Mouse (Mus musculus) heart, embryonic 16.5 days (tissue): ENCODE results near the gene Cfap221. TPM values are rescaled to one million over a fixed set of nuclear protein-coding genes. Genes with fewer than 3 reads are reported as not detected.

Experiments
- ATAC-seq: fragments of 200-750 bp; cut with Nextera tagmentation; replicated peaks from 2 replicates; pipeline ENCODE4 v1.8.0; 2017; ENCODE audit warnings: moderate number of reproducible peaks; ENCODE audit not compliant: insufficient read depth, low FRiP score; ENCODE audit errors: extremely low read depth
- H3K27ac ChIP-seq: fragments of 300-500 bp; sonication (generic); 2 replicates; pipeline ENCODE4 v1.5.1; 2014; ENCODE audit warnings: mild to moderate bottlenecking, low read length, control low read depth, moderate library complexity
- H3K27me3 ChIP-seq: fragments of 300-500 bp; sonication (generic); 2 replicates; pipeline ENCODE4 v1.6.1; 2014; ENCODE audit warnings: low read length, mixed read lengths; ENCODE audit not compliant: control insufficient read depth, insufficient read depth
- H3K36me3 ChIP-seq: fragments of 300-500 bp; sonication (generic); 2 replicates; pipeline ENCODE4 v1.6.1; 2014; ENCODE audit not compliant: control insufficient read depth, insufficient read depth
- H3K4me1 ChIP-seq: fragments of 300-500 bp; sonication (generic); 2 replicates; pipeline ENCODE4 v1.6.1; 2014; ENCODE audit warnings: low read length, mixed read lengths; ENCODE audit not compliant: control insufficient read depth, insufficient read depth
- H3K4me2 ChIP-seq: fragments of 300-500 bp; sonication (generic); 2 replicates; pipeline ENCODE4 v1.6.1; 2014; ENCODE audit warnings: low read depth, mild to moderate bottlenecking, control low read depth, low read length
- H3K4me3 ChIP-seq: fragments of 300-500 bp; sonication (generic); 2 replicates; pipeline ENCODE4 v1.5.1; 2014; ENCODE audit warnings: mild to moderate bottlenecking, control low read depth, low read length
- H3K9ac ChIP-seq: fragments of 300-500 bp; sonication (generic); 2 replicates; pipeline ENCODE4 v1.6.1; 2014; ENCODE audit warnings: low read length, control low read depth
- H3K9me3 ChIP-seq: fragments of 300-500 bp; sonication (generic); replicated peaks from 2 replicates; pipeline ENCODE4 v1.6.1; 2016; ENCODE audit warnings: low read length; ENCODE audit not compliant: control insufficient read depth
- WGBS: fragments of 180-500 bp; shearing (Covaris S2); extraction: QIAGEN DNeasy Blood & Tissue Kit; methylation state at CpG from one replicate; pipeline ENCODE4 v1.1.7; 2014; 5-methylcytosine and 5-hydroxymethylcytosine counted together
- polyA plus RNA-seq: library from polyadenylated mRNA; unstranded; fragments of >200 nt; fragmentation: Nextera tagmentation; extraction: Ambion mirVana; gene quantifications from 2 replicates; pipeline ENCODE4 v1.2.1, GENCODE M21; 2015

Gene Cfap221
- polyA plus RNA-seq, 1 experiment from 2014 or later = 0.16 TPM

GRCm38 (mm10) chr1:120016240-120016639 lies 19.2 kb upstream of the Cfap221 start:
- WGBS = 77% methylated on average over 2 of the region's 2 CpGs

GRCm38 (mm10) chr1:120013111-120013510 lies 16.1 kb upstream of the Cfap221 start:
- Histone ChIP-seq H3K9ac (no peak overlapping the region), H3K4me1 (peaks cover 12% of the 10 kb centered on the region), H3K27me3 (peaks cover 4% of the 10 kb centered on the region), H3K27ac (no peak overlapping the region), H3K4me2 (no peak overlapping the region), H3K4me3 (no peak overlapping the region), H3K36me3 (no peaks in the 10 kb centered on the region), H3K9me3 (no peaks in the 10 kb centered on the region)
- no peak for ATAC-seq

More at GRCm38 (mm10) chr1:120016240-120016639, 19.2 kb upstream of the Cfap221 start:
- no peaks in the 10 kb centered on the region for H3K4me1 ChIP-seq
- H3K36me3 ChIP-seq = no peaks in the 10 kb centered on the region
- H3K9me3 ChIP-seq = no peaks in the 10 kb centered on the region
- no peak for ATAC-seq
- H3K27ac ChIP-seq = no peak overlapping the region
- no peak overlapping the region for H3K9ac ChIP-seq
- H3K4me2 ChIP-seq = no peak overlapping the region
- no peaks in the 10 kb centered on the region for H3K27me3 ChIP-seq
- no peak overlapping the region for H3K4me3 ChIP-seq

- no peaks in the 10 kb centered on the region for H3K36me3 ChIP-seq
- no peak for ATAC-seq
- no peak overlapping the region for H3K27ac ChIP-seq
- H3K9me3 ChIP-seq = no peaks in the 10 kb centered on the region
- no peak overlapping the region for H3K4me3 ChIP-seq
- H3K4me2 ChIP-seq = no peak overlapping the region
- H3K9ac ChIP-seq = no peak overlapping the region
- H3K27me3 ChIP-seq = peaks cover 9% of the 10 kb centered on the region
- WGBS = 84% methylated on average over 12 of the region's 12 CpGs
- H3K4me1 ChIP-seq = peaks cover 15% of the 10 kb centered on the region
Measured at GRCm38 (mm10) chr1:120012638-120013037, 15.6 kb upstream of the Cfap221 start.

- no peaks in the 10 kb centered on the region for H3K36me3 ChIP-seq
- no peak for ATAC-seq
- peak overlapping the region; percentile 53 for H3K4me3 ChIP-seq
- no peak overlapping the region for H3K9ac ChIP-seq
- peak overlapping the region; percentile 81 for H3K4me2 ChIP-seq
- H3K27me3 ChIP-seq = peaks cover 13% of the 10 kb centered on the region
- no peak overlapping the region for H3K27ac ChIP-seq
- WGBS = 41% methylated on average over 11 of the region's 11 CpGs
- H3K9me3 ChIP-seq = no peaks in the 10 kb centered on the region
- peaks cover 24% of the 10 kb centered on the region for H3K4me1 ChIP-seq
Measured at GRCm38 (mm10) chr1:120007851-120008588, 11.0 kb upstream of the Cfap221 start.

GRCm38 (mm10) chr1:120006844-120007790 lies 10.1 kb upstream of the Cfap221 start, which contains the start of gene Sctr:
Gene Sctr (plus strand): TSS chr1:120006894.
- Histone ChIP-seq H3K4me2 (peak within 1 kb of the TSS; percentile 81), H3K27me3 (peaks cover 13% of the 10 kb centered on the region), H3K9ac (peak within 1 kb of the TSS; percentile 64), H3K36me3 (no peaks in the 10 kb centered on the region), H3K27ac (no peak within 1 kb of the TSS), H3K4me1 (peaks cover 24% of the 10 kb centered on the region), H3K9me3 (no peaks in the 10 kb centered on the region), H3K4me3 (peak within 1 kb of the TSS; percentile 53)
- WGBS = 3% methylated on average over 39 of the region's 39 CpGs
- no peak; the same call in 1 of the 2 replicates for ATAC-seq

- no peaks in the 10 kb centered on the region for H3K36me3 ChIP-seq
- H3K9me3 ChIP-seq = no peaks in the 10 kb centered on the region
- no peak overlapping the region for H3K9ac ChIP-seq
- H3K27ac ChIP-seq = no peak overlapping the region
- H3K4me3 ChIP-seq = peak overlapping the region; percentile 64
- H3K4me2 ChIP-seq = peak overlapping the region; percentile 78
- no peaks in the 10 kb centered on the region for H3K27me3 ChIP-seq
- 29% methylated on average over 5 of the region's 5 CpGs for WGBS
- H3K4me1 ChIP-seq = no peaks in the 10 kb centered on the region
- no peak for ATAC-seq
Measured at GRCm38 (mm10) chr1:119997644-119998043, 610 bp upstream of the Cfap221 start.

- no peak overlapping the region for H3K4me2 ChIP-seq
- no peak overlapping the region for H3K27ac ChIP-seq
- no peak overlapping the region for H3K4me3 ChIP-seq
- no peaks in the 10 kb centered on the region for H3K9me3 ChIP-seq
- no peaks in the 10 kb centered on the region for H3K4me1 ChIP-seq
- no peaks in the 10 kb centered on the region for H3K27me3 ChIP-seq
- no peak overlapping the region for H3K9ac ChIP-seq
- H3K36me3 ChIP-seq = no peaks in the 10 kb centered on the region
- no peak for ATAC-seq
- 82% methylated on average over 5 of the region's 5 CpGs for WGBS
Measured at GRCm38 (mm10) chr1:119986555-119986954, 10.5 kb downstream of the Cfap221 start.

- Histone ChIP-seq H3K9me3 (peaks cover 3% of the 10 kb centered on the region), H3K36me3 (no peaks in the 10 kb centered on the region), H3K4me3 (no peak overlapping the region), H3K27ac (no peak overlapping the region), H3K9ac (no peak overlapping the region), H3K4me2 (no peak overlapping the region), H3K27me3 (no peaks in the 10 kb centered on the region), H3K4me1 (no peaks in the 10 kb centered on the region)
- ATAC-seq = no peak
- WGBS = 73% methylated on average over 4 of the region's 4 CpGs
Measured at GRCm38 (mm10) chr1:119975141-119975540, 21.9 kb downstream of the Cfap221 start.

GRCm38 (mm10) chr1:119973117-119973516 lies 23.9 kb downstream of the Cfap221 start:
- Histone ChIP-seq H3K27ac (no peak overlapping the region), H3K4me2 (no peak overlapping the region), H3K9me3 (no peaks in the 10 kb centered on the region), H3K36me3 (no peaks in the 10 kb centered on the region), H3K9ac (no peak overlapping the region), H3K27me3 (no peaks in the 10 kb centered on the region), H3K4me1 (no peaks in the 10 kb centered on the region), H3K4me3 (no peak overlapping the region)
- 25% methylated on average over 4 of the region's 4 CpGs for WGBS
- ATAC-seq = no peak
